14 mouse cellular contexts compared by ENCODE assay signal in the genomic region with DNA sequence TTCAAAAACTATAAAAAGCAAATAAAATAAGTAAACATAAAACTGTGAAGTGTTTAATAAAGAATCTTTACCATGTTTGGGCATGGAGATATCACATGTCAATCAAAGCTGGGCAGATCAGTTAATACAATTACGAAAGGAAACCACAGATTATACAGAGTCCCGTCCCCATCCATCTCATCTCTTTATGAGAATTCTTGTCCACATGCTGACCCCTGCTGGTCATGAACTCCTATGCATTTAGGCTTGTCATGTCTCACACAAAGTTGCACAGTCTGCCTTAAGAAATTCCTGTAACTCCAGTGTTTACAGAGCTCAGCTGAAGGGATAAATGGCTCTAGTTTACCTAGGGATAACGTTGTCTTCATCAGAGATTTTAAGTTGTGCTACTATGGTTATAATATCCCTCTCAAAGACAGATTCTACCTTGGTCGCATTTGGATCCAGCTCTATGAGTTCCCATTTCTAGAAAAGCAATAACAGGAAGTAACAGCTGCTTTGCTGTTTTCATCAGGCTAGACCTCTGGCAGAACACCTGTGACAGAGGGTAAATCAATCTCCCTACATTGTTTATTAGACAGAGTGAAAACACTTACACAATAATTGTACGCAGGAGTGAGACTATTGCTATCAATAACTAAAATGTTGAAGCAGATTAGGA.
DNase-seq lines count a peak whose midpoint lies in the region; ATAC-seq and TF ChIP-seq lines count a peak whose summit lies in the region.
"Had no signal": no experiment of that assay in that cellular context is flagged by ENCODE, and none has a peak within 500 bp of the region (broad histone marks: within the 10 kb centered on the region; RNA-seq: fewer than 3 reads in every experiment).

No protein-coding gene starts in this region.

- H3K36me3 ChIP-seq in liver, adult 2 months (ENCODE audit: control insufficient read depth, insufficient read depth, low read length): no peaks in the 10 kb centered on the region
- no peaks in the 10 kb centered on the region for H3K36me3 ChIP-seq in midbrain, embryonic 16.5 days (ENCODE audit: control insufficient read depth, insufficient read depth, low read length)
- H3K36me3 ChIP-seq: hindbrain, embryonic 10.5 days; liver, embryonic 15.5 days; midbrain, embryonic 12.5 days had no signal

- no peak for TF ChIP-seq POLR2A in liver, adult 2 months (IDR thresholded peaks at IDR 0.05; ENCODE audit: extremely low read depth, insufficient read depth, low read length)

- no peaks in the 10 kb centered on the region for H3K4me1 ChIP-seq in liver, adult 2 months (ENCODE audit: control insufficient read depth, insufficient read depth, low read length)
- no peaks in the 10 kb centered on the region for H3K4me1 ChIP-seq in midbrain, embryonic 16.5 days (ENCODE audit: control insufficient read depth, insufficient read depth, low read length)
- H3K4me1 ChIP-seq: hindbrain, embryonic 10.5 days; liver, embryonic 15.5 days; midbrain, embryonic 12.5 days had no signal

- no peaks in the 10 kb centered on the region for H3K79me2 ChIP-seq in liver, adult 2 months (ENCODE audit: control insufficient read depth, insufficient read depth, low read length)

- H3K9ac ChIP-seq in liver, adult 2 months (ENCODE audit: low read depth, low read length): no peak overlapping the region
- H3K9ac ChIP-seq in midbrain, embryonic 16.5 days (ENCODE audit: low read depth, low read length): no peak overlapping the region
- H3K9ac ChIP-seq: liver, embryonic 15.5 days; midbrain, embryonic 12.5 days had no signal

- H3K9me3 ChIP-seq in midbrain, embryonic 16.5 days (replicated peaks; ENCODE audit: control insufficient read depth, low read length, poor library complexity, severe bottlenecking): peaks cover 3% of the 10 kb centered on the region; the same call in 1 of the 2 replicates
- H3K9me3 ChIP-seq: liver, embryonic 15.5 days had no signal

- H3K27ac ChIP-seq in liver, adult 2 months (replicated peaks; ENCODE audit: insufficient read depth, low read depth, low read length): no peak overlapping the region
- H3K27ac ChIP-seq in midbrain, embryonic 16.5 days (ENCODE audit: low read length): no peak overlapping the region
- H3K27ac ChIP-seq: hindbrain, embryonic 10.5 days; left cerebral cortex, adult 2 months; liver, embryonic 15.5 days; midbrain, embryonic 12.5 days had no signal

- no peaks in the 10 kb centered on the region for H3K27me3 ChIP-seq in liver, adult 2 months (ENCODE audit: control insufficient read depth, insufficient read depth, low read length)
- H3K27me3 ChIP-seq in midbrain, embryonic 16.5 days (ENCODE audit: control insufficient read depth, insufficient read depth, low read depth, low read length): no peaks in the 10 kb centered on the region
- H3K27me3 ChIP-seq: liver, embryonic 15.5 days; midbrain, embryonic 12.5 days had no signal

- ATAC-seq in hematopoietic stem cell, adult 5-6 weeks (replicated peaks in 1 of 2; ENCODE audit: insufficient read depth in 1 of 2, low FRiP score in 2 of 2, low TSS enrichment in 1 of 2, low read depth in 1 of 2, poor library complexity in 2 of 2, severe bottlenecking in 2 of 2): peak; percentile 84 to 89; a peak in 3 of 4 replicates
- ATAC-seq in midbrain, embryonic 16.5 days: no peak

- TF ChIP-seq CTCF in liver, adult 2 months (IDR thresholded peaks at IDR 0.05; ENCODE audit: low read depth, low read length): no peak

- 61% methylated on average over 5 of the region's 5 CpGs for WGBS in liver, adult 2 months
- 76% methylated on average over 5 of the region's 5 CpGs for WGBS in midbrain, embryonic 16.5 days

- DNase-seq in liver, adult 2 months (ENCODE audit: extremely low read depth, low read depth, low spot score): peak; percentile 2
- DNase-seq in liver (no peak), NIH3T3 (ENCODE audit: low read depth) (peak; percentile 5)
- DNase-seq in thymus, postnatal 0 days (ENCODE audit: low spot score): peak; percentile 63
- DNase-seq in cerebellum, postnatal 4 days (ENCODE audit: low spot score in 2 of 2): no peak
- no peak for DNase-seq in gastrocnemius, postnatal 10 days
- DNase-seq: heart, adult 11 months; kidney, postnatal 10 days had no signal

- H3K4me2 ChIP-seq in midbrain, embryonic 16.5 days (ENCODE audit: low read length): no peak overlapping the region
- H3K4me2 ChIP-seq: liver, embryonic 15.5 days; midbrain, embryonic 12.5 days had no signal

- H3K4me3 ChIP-seq in liver, adult 2 months (ENCODE audit: insufficient read depth, low read depth, low read length): no peak overlapping the region
- H3K4me3 ChIP-seq in midbrain, embryonic 16.5 days (ENCODE audit: low read depth, low read length): no peak overlapping the region
- H3K4me3 ChIP-seq: hindbrain, embryonic 10.5 days; left cerebral cortex, adult 2 months; liver, embryonic 15.5 days; midbrain, embryonic 12.5 days had no signal

Comparison
In these comparisons a context has a peak if more than half of its experiments do, and no peak if none do; other contexts are left out.
1. DNase-seq: peak in liver, adult 2 months (single experiment), NIH3T3 (single experiment) and thymus, postnatal 0 days (single experiment); none in liver (single experiment), cerebellum, postnatal 4 days (0 of 2) and gastrocnemius, postnatal 10 days (single experiment).